Mouse (Mus musculus): Measurements from ENCODE around the gene Scamp1. TPM values are rescaled to one million over a fixed set of nuclear protein-coding genes. Genes with fewer than 3 reads are reported as not detected.
A peak's percentile ranks its signal among the peaks of the same experiment; 100 is the strongest.

Scamp1 gene
- total RNA-seq, 2 experiments from 2014 or later, result 7.3 to 14.4 TPM

DNA sequence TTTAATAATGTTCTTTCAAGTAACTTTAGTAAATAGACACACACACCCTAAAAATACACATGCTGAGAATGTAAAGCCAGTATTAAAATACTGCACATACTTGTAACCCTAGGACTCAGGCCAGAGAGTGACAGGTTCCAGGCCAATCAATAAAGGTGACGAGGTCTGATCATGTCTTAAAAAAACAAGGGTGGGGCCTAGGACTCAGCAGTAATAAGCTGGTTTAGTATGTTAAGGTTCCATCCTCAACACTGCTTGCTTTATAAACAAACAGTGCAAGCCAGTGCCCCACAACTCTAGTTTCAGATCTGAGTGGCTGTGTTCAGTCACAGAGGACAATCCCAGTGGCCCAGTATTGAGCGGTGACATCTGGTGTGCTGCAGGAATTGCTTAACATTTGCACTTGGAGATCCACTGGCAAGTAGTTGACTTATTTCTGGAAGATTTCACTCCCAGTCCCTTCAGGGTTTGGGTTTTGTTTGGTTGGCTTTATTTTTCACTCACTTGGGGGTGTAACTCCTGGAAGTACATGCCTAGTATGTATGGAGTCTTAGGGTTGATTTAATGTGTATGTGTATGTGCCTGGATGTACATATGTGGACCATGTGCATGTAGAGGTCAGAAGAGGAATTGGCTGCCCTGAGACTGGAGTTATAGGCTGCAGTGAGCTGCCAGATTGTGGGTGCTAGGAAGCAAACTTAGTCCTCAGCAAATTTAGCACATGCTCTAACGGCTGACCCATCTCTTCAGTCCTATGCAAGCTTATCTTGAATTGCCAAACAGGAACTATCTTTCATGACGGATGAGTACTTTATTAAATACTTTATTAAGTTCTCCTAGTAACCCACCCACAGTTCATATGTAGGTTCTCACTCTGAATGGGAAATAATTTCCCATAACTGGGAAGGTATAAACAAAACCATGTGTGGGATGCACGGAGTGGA, 104.9 kb downstream of the Scamp1 start:
- no peak for ATAC-seq (ENCODE audit: poor library complexity, severe bottlenecking)

DNA sequence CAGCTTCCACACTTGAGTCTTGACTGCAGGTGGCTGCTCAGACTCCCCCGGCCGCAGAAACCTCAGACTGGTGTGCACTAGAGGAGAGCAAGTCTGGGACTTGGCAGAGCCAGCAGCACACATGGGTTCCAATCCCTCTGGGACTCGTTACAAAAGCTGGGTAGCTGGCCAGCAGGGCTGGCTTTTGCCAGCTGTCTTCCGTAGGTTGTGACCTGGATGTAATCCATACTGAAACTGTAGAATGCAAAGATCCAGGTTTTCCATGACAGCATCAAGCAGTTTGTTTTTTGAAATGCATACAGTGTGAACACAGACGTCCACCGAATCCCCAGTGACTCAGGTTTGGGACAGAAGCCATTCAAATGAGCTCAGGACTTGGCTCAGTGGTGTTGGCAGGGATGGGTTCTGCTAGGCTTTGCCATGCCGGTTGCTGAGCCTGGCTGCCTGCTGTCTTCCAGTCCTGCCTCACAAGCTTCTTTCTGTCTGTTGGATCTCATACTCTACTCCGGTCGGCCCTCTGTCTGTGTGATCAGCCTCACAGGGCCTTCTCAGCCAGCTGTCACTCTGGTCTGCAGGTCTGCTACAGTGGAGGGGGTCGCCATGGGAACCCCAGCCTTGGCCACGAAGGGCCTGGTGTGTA, 107.1 kb downstream of the Scamp1 start:
- ATAC-seq (ENCODE audit: poor library complexity, severe bottlenecking), result no peak

DNA sequence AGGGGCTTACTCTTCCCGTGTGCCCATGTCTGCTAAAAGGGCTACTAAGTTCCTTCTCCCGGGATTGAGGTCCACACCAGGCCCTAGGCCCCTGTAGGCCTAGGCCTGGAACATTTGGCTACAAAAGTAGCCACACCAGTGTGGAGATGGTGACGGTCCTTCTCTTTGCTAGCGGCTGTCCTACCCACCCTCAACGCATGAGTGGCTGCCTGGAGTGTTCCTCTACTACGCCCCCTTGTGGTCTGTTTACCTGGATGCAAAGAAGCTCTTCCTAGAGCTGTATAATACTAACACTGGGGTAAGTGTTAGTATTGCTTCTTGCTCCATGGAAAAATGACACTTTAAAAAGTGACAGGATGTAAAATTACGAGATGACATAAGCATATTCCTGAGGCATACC, 108.5 kb downstream of the Scamp1 start:
- peak; percentile 32; the same call in 1 of the 2 replicates for ATAC-seq (ENCODE audit: poor library complexity, severe bottlenecking)

DNA sequence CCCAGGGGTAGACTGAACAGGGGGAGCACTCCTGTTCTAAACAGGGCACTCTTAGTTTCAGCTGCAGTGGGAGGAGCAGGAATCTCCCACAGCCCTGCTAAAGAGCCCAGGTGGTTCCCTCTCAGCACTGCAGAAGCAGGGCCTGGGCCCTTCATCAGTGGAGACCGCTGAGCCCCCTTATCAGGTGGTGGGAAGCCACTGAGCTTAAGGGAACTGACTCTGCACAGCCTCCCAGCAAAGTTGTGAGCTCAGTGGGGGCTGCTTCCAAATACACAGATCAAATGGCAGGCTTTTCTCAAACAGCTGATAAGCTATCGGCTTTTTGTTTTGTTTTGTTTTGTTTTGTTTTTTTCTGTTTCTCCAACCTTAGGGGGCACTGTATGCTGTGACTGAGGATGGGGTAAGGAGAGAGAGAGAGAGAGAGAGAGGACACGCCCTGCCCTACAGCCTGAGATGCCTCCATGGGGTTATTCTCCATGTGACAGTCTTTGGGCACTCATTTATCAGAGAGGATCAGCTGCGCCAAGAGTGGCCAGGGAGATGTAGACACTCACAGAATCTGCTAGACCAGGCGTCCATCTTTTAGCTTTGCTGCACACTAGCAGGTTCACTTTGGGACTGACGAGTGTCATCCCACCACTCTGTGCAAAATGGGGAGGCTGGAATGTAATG, 110.1 kb downstream of the Scamp1 start:
- peak; percentile 10; the same call in 1 of the 2 replicates for ATAC-seq (ENCODE audit: poor library complexity, severe bottlenecking)

DNA sequence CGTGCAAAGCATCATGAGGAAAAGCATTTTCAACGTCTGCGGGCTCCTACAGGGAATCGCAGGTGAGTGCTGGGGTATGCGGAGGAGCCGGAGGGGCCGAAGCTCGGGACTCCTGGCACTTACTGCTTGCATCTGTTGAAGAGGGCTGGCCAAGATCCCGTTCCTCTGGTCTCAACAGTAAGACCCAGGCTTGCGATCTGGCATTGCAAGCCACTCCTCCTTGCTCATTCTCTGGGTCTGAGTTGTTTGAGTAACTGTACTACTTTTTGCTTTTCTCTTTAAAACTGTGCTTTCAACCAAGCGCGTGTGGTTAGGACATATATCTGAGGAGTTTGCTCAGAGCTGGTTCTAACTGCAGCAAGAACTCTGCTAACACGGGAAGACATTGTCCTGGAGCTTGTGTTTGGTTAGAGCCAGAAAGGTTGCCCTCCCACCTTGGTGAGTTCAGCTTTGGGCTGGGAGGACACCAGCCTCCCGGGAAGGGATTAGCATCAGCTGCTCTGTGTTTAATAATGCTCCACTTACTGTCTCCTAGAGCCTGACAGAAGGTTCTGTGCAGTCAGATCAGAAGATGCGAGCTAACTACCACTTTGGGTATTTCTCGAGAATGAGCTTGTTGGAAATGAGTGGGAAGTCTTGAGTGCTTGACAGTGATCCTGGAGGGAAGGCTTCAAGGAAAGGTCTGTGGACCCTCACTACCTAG, 110.9 kb downstream of the Scamp1 start:
- ATAC-seq (ENCODE audit: poor library complexity, severe bottlenecking), result peak; percentile 19; the same call in 1 of the 2 replicates

DNA sequence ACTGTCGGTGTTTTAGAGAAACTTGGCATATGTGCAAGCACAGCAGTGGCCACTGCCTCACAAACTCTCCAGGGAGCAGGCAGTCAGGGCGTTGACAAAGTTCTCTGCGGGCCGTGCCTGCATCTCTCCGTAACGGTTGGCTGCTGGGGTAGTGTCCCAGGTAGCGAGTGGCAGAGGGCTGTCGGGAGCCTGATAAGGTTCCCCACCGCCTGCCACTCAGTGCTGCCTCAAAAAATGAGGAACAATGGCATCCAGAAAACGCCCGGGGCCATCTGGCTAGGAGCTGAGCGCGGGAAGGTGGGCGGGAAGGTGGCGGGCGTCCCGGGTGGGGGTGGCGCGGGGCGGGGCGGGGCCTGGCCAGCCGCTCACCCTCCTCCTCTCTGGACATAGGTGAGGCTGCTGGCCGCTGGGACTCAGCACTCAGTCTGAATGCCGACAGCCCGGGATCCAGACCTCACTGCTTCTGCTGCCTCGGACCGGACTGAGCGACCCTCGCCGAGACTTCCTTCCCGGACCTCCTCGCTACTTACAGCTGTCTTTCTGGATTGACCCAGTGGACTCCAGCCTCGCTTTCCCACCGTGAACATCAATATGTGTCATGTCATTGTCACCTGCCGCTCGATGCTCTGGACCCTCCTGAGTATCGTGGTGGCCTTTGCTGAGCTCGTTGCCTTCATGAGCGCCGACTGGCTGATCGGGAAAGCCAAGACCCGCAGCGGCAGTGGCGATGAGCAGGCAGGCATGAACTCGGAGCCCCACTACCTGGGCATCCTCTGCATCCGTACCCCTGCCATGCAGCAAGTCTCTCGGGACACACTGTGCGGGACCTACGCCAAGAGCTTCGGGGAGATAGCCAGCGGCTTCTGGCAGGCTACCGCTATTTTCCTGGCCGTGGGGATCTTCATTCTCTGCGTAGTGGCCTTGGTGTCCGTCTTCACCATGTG, 111.8 kb downstream of the Scamp1 start:
- peak; percentile 59 for ATAC-seq (ENCODE audit: poor library complexity, severe bottlenecking)

DNA sequence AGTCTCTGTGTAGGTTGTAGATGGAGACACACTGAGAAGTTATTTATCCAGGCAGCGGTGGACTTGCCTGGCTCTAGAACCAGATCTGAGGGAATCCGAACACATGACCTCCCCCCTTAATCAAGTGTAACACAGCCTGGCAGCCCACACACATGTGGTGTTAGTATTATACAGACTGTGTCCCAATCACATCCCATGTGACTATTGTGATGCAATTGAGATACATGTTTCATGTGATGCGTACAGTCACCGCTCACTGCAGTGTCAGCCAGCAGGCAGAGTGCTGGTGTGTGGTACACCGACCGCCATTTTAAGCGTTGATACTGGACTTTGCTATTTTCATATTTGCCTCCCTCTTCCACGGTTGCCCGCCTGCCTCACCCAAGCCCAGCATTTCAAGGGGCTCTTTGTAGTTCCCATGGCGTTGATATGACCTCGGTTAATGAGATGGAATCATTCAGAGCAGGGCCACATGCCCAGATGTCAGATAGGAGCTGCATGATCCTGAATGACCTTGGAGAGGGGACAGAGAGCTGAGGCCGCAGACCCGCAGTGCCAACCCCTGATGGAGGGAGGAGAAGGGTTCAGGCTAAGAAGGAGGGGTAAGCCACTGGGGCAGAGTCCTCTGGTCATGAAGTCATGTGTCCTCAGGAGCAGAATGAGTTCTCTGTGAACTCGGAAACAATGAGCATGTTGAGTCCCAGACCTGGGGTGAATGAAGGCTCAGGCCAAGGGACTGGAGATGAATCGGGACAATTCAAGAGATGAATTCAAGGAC, 112.9 kb downstream of the Scamp1 start:
- ATAC-seq (ENCODE audit: poor library complexity, severe bottlenecking), result peak; percentile 25; the same call in 1 of the 2 replicates

DNA sequence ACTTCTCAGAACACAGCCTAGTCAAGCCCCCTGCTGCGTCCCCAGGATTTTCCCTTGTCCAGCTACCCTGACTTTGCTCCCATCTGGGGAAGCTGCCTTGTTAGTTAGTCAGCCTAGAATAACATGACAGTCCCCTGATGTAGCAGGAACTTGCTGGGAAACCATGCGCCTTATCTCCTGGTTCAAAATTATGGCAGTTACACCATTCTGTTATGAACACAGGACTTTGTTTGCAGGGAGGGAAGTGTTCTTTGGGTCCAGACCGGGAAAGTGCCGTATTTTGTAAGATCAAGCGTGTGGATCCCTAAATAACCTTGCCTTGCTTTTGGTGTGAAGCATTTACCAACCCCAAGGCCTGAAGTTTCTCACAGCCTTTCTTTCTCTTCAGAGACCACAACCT, 114.0 kb downstream of the Scamp1 start:
- no peak for ATAC-seq (ENCODE audit: poor library complexity, severe bottlenecking)

DNA sequence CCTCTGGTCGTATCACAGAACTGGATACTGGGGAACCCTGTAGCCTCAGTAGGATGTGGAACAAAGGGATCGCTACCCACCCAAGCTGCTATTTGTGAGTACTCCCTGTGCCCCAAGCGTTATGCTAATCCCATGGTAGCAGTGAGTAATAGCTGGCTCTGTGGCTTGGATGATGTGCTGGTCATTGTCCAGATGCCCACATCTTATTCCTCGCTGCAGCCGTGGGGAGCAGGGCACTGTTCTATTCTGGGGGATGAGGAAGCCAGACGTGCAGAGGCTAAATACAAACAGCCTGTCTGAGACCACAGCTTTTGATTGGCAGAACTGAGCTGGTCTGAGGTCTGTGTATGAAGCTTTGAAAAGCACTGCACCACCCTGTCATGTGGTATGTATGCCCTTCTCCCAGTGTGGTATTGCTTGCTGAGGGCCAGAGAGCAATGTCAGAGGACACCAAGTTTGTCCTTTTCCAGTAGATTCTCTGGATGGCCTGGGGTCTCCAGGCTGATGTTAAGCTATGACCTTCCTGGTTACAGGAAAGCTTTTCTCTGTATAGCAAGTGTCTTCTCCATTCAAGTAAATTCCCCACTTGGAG, 116.2 kb downstream of the Scamp1 start:
- ATAC-seq (ENCODE audit: poor library complexity, severe bottlenecking), result no peak

DNA sequence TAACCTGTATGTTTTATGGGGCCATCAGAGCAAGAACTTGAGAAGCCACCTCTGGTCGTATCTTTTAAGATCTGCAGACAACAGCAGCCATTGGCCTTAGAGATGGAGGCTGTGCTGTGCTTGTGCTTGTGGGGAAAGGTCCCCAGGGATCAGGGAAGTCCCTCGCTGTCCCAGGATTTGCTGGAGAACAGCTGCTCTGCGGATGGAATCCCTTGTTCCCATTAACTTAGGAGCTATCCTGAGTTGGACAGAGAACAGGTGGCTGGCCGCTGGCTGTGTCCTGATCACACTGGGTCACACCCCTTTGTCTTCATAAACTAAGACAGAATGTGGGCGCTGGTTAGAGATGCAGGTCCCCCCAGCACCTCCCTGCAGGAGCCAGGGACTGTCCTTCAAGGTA, 117.3 kb downstream of the Scamp1 start:
- ATAC-seq (ENCODE audit: poor library complexity, severe bottlenecking), result no peak

DNA sequence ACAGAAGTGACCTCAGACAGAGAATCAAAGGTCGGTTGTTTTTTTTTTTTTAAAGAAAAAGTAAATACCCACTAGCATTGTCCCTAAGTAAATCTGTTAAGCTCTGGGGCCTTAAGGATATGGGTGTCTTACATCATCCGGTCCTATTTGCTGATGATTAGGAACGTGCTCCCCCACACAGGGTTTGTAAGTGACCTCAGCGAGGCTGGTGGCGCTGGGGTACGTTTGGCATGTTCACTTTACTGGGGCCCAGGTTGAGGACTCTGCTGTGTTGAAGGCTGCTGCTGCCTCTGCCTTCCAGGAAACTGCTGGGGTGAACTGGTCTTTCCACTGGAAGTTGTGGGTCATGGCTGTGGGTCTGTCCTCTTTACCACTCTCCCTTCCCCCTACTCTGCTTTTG, 121.2 kb downstream of the Scamp1 start:
- no peak for ATAC-seq (ENCODE audit: poor library complexity, severe bottlenecking)

DNA sequence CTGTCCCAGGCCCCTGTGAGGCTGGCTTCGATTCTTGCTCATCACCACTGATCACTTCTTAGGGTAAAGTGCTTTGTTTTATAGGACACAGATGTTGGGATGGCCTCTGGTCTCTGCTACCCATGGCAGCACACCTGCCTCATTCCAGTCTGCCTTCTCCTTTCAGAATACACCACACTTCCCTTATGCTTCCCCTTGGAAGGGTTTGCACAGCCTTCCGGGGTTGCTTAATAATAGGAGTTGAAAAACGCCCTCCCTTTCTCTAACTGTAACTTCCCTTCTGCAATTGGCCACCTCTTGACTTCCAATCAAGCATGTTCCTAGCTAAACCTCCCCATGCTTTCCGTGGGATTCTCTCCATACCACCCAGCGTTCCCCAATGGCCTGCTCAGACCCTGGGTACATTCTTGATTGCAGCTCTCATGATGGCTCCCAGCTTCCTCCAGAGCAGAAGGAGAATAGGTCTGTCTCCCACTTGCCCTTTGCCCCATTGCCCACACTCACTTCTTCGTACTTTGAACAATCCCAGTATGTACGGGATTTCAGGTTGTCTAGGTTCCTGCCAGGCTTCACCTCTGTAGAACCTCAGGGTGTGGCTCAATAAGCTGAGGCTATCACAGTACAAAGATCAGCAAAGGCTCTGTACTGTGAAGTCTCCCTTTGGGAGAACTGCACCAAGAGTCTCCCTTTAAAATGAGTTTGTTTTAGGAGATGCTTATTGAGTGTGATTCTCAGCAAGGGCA, 126.0 kb downstream of the Scamp1 start:
- peak; percentile 63 for ATAC-seq (ENCODE audit: poor library complexity, severe bottlenecking)

DNA sequence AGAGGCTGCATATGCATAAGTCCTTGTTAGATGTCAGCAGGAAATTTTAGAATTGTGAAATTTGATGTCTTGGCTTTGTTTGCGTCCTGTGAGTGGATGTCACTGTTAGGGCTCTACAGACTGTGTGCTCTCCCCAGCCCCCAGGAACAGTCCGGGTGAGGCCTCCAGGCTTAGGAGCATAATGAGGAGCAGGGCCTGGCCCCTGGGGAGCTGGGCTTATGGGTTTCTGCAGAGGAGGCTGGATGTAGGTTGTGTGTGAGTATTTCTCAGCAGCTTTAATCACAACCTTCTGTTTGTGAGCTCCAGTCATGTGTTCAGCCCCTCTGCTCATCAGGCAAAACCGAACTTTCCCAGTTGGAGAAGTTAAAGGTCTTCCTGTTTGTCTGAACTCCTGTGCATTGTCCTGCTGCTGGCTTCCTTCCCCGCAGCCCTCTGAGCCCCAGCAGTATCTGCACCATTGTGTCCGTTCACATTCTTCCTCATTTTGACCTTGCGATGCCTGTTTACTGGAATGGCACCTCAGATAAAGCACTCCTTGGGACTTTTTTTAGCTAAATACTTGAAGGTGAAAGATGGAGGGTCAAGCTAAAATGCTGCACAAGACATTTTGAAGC, 126.7 kb downstream of the Scamp1 start:
- ATAC-seq (ENCODE audit: poor library complexity, severe bottlenecking), result peak; percentile 41

DNA sequence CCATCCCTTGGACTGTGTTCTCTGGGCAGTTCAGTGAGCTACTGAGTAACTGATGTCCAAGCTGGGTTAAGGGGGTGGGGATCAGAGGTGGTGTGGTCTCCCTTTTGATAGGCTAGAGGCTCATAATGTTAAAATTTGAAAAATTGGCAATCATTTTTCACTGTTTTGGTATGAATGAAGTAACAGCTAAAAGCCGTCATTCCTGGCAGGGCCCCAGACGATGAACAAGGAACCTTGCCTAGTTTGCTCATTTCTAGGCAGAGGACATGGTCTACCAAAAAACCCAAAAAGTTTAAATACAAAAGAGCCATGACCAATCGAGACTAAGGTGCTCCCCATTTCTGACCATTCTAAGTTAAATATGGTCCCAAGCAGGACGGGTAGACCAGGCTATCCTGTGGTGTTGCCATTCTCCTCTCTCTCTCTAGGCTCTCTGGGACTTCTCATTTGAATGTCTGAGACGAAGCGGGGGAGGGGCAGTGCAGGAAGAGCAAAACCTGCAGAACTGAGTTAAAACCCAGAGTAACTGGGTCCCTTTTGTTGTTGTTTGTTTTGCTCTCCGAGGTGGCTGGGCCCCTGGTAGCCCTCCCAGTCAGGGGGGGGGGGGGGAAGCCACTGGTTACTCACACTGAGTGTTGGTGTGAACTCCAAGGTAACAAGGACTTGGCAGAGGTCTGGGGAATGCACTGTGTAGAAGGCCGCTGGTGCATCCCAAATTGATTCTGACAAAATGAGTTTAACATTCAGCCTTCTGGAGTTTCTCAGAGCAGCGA, 129.8 kb downstream of the Scamp1 start:
- no peak for ATAC-seq (ENCODE audit: poor library complexity, severe bottlenecking)

DNA sequence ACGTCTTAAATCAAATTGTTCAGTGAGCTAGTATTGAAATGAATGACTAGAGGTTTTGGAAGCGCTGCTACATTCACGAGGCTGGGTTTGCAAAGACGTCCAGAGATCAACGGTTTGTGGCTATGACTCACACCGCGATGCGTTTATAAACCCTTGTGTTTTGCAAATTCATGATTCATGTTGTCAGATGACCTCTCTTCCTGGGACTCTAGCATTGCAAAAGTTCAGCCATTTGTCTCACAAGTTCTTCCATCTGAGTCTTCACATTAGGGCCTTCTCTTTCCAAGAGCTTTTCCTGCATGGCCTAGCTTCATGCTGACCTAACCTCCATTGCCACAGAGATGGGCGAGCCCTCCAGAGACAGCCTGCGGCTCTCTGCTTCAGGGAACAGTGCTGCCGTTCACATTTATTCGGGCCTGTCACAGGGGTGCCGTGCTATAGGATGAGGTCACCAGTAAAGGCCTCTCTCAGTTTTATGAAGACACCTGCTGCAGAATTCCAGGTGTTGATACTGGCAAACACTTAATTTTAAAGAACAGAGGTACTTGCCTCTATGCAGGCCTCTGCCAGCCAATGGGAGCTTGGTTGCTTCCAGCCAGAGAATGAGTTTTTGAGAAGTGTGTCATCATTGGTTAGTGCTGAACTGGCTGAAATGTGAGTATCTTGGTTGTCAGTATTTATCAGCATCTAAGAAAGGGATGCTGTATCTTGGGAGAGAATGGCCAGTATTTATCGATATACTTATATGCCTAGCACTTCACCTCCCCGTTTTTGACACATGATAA, 131.0 kb downstream of the Scamp1 start:
- ATAC-seq (ENCODE audit: poor library complexity, severe bottlenecking), result peak; percentile 85

DNA sequence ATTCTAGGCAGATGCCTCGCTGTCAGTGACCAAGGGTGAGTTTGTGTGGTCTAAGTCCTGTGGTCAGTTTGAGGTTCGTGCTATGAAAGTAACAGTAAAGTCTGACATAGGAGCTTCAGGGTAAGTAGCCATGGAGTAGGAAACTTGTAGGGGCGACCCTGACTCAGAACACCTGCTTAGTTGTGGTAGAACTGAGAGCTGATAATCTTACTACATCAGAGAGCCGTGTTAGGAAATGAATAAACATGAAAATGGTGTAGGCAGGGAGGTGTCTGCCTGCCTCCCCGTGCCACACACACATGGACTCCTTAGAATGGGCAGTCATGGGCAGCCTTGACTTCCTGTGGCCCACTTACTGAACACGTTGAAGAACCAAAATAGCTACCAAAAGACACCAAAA, 132.0 kb downstream of the Scamp1 start:
- ATAC-seq (ENCODE audit: poor library complexity, severe bottlenecking), result no peak

Measured in megakaryocyte, adult 5-6 weeks (primary cell).